Mouse (Mus musculus): ENCODE data around the gene Lsm4. TPM values are rescaled to one million over a fixed set of nuclear protein-coding genes. Genes with fewer than 3 reads are reported as not detected.

Gene Lsm4
- polyA plus RNA-seq, 2 experiments = 182 to 247 TPM

GRCm38 (mm10) chr8:70635527-70635926 lies 37.5 kb upstream of the Lsm4 start:
- Histone ChIP-seq H3K4me1 (ENCODE audit: control insufficient read depth, insufficient read depth, low read length) (peaks cover 12% of the 10 kb centered on the region; the same call in 1 of the 2 replicates), H3K9ac (ENCODE audit: low read depth, low read length, severe bottlenecking) (no peak overlapping the region), H3K27ac (replicated peaks; ENCODE audit: low read depth, low read length) (no peak overlapping the region), H3K36me3 (ENCODE audit: control insufficient read depth, insufficient read depth, low read length) (no peaks in the 10 kb centered on the region), H3K4me2 (replicated peaks; ENCODE audit: low read depth, low read length, severe bottlenecking) (no peak overlapping the region), H3K9me3 (ENCODE audit: control insufficient read depth, low read length) (no peaks in the 10 kb centered on the region), H3K27me3 (ENCODE audit: control insufficient read depth, insufficient read depth, low read length) (peaks cover 6% of the 10 kb centered on the region; the same call in 1 of the 2 replicates), H3K4me3 (replicated peaks; ENCODE audit: low read length) (no peak overlapping the region)
- TF ChIP-seq POLR2A (IDR thresholded peaks at IDR 0.05; ENCODE audit: borderline replicate concordance, extremely low read depth, insufficient read depth, insufficient read length) = no peak
- DNase-seq (ENCODE audit: low spot score) (no peak), ATAC-seq (ENCODE audit: low FRiP score, low read depth) (no peak)
- 74% methylated on average over 6 of the region's 6 CpGs for WGBS

GRCm38 (mm10) chr8:70636838-70637237 lies 36.2 kb upstream of the Lsm4 start:
- 55% methylated on average over 8 of the region's 8 CpGs for whole genome bisulfite sequencing
- H3K9ac ChIP-seq (ENCODE audit: low read depth, low read length, severe bottlenecking) = no peak overlapping the region
- no peak for TF ChIP-seq POLR2A (IDR thresholded peaks at IDR 0.05; ENCODE audit: borderline replicate concordance, extremely low read depth, insufficient read depth, insufficient read length)
- H3K27ac ChIP-seq (replicated peaks; ENCODE audit: low read depth, low read length) = no peak overlapping the region
- no peaks in the 10 kb centered on the region for H3K9me3 ChIP-seq (ENCODE audit: control insufficient read depth, low read length)
- ATAC-seq (ENCODE audit: low FRiP score, low read depth) (no peak), DNase-seq (ENCODE audit: low spot score) (no peak)
- H3K27me3 ChIP-seq (ENCODE audit: control insufficient read depth, insufficient read depth, low read length) = no peaks in the 10 kb centered on the region
- no peaks in the 10 kb centered on the region for H3K36me3 ChIP-seq (ENCODE audit: control insufficient read depth, insufficient read depth, low read length)
- no peak overlapping the region for H3K4me3 ChIP-seq (replicated peaks; ENCODE audit: low read length)
- peaks cover 10% of the 10 kb centered on the region; the same call in 1 of the 2 replicates for H3K4me1 ChIP-seq (ENCODE audit: control insufficient read depth, insufficient read depth, low read length)
- no peak overlapping the region for H3K4me2 ChIP-seq (replicated peaks; ENCODE audit: low read depth, low read length, severe bottlenecking)

- whole genome bisulfite sequencing = 54% methylated on average over 9 of the region's 9 CpGs
- Histone ChIP-seq H3K9me3 (ENCODE audit: control insufficient read depth, low read length) (no peaks in the 10 kb centered on the region), H3K36me3 (ENCODE audit: control insufficient read depth, insufficient read depth, low read length) (no peaks in the 10 kb centered on the region), H3K4me3 (replicated peaks; ENCODE audit: low read length) (no peak overlapping the region), H3K4me1 (ENCODE audit: control insufficient read depth, insufficient read depth, low read length) (peaks cover 10% of the 10 kb centered on the region; the same call in 1 of the 2 replicates), H3K27ac (replicated peaks; ENCODE audit: low read depth, low read length) (no peak overlapping the region), H3K9ac (ENCODE audit: low read depth, low read length, severe bottlenecking) (no peak overlapping the region), H3K27me3 (ENCODE audit: control insufficient read depth, insufficient read depth, low read length) (no peaks in the 10 kb centered on the region), H3K4me2 (replicated peaks; ENCODE audit: low read depth, low read length, severe bottlenecking) (no peak overlapping the region)
- no peak for TF ChIP-seq POLR2A (IDR thresholded peaks at IDR 0.05; ENCODE audit: borderline replicate concordance, extremely low read depth, insufficient read depth, insufficient read length)
- ATAC-seq (ENCODE audit: low FRiP score, low read depth) (0 out of 2 replicates have a peak, but pooled peaks have one; percentile 16), DNase-seq (ENCODE audit: low spot score) (no peak)
These were observed 34.3 kb upstream of the Lsm4 start for GRCm38 (mm10) chr8:70638752-70639151.

GRCm38 (mm10) chr8:70643019-70643418 lies 30.0 kb upstream of the Lsm4 start:
- DNase-seq (ENCODE audit: low spot score) (no peak), ATAC-seq (ENCODE audit: low FRiP score, low read depth) (no peak)
- no peak for TF ChIP-seq POLR2A (IDR thresholded peaks at IDR 0.05; ENCODE audit: borderline replicate concordance, extremely low read depth, insufficient read depth, insufficient read length)
- Histone ChIP-seq H3K4me2 (replicated peaks; ENCODE audit: low read depth, low read length, severe bottlenecking) (no peak overlapping the region), H3K27ac (replicated peaks; ENCODE audit: low read depth, low read length) (no peak overlapping the region), H3K4me1 (ENCODE audit: control insufficient read depth, insufficient read depth, low read length) (peaks cover 19% of the 10 kb centered on the region), H3K36me3 (ENCODE audit: control insufficient read depth, insufficient read depth, low read length) (no peaks in the 10 kb centered on the region), H3K27me3 (ENCODE audit: control insufficient read depth, insufficient read depth, low read length) (no peaks in the 10 kb centered on the region), H3K4me3 (replicated peaks; ENCODE audit: low read length) (no peak overlapping the region), H3K9ac (ENCODE audit: low read depth, low read length, severe bottlenecking) (no peak overlapping the region), H3K9me3 (ENCODE audit: control insufficient read depth, low read length) (no peaks in the 10 kb centered on the region)
- WGBS = 67% methylated on average over 3 of the region's 3 CpGs

- ATAC-seq (ENCODE audit: low FRiP score, low read depth) = no peak
- no peak for TF ChIP-seq POLR2A (IDR thresholded peaks at IDR 0.05; ENCODE audit: borderline replicate concordance, extremely low read depth, insufficient read depth, insufficient read length)
- no peak for DNase-seq (ENCODE audit: low spot score)
- Histone ChIP-seq H3K27ac (replicated peaks; ENCODE audit: low read depth, low read length) (no peak overlapping the region), H3K9me3 (ENCODE audit: control insufficient read depth, low read length) (no peaks in the 10 kb centered on the region), H3K4me3 (replicated peaks; ENCODE audit: low read length) (no peak overlapping the region), H3K4me2 (replicated peaks; ENCODE audit: low read depth, low read length, severe bottlenecking) (no peak overlapping the region), H3K27me3 (ENCODE audit: control insufficient read depth, insufficient read depth, low read length) (no peaks in the 10 kb centered on the region), H3K4me1 (ENCODE audit: control insufficient read depth, insufficient read depth, low read length) (peaks cover 22% of the 10 kb centered on the region), H3K36me3 (ENCODE audit: control insufficient read depth, insufficient read depth, low read length) (0 out of 2 replicates have a peak, but pooled peaks cover 4% of the 10 kb centered on the region), H3K9ac (ENCODE audit: low read depth, low read length, severe bottlenecking) (no peak overlapping the region)
- 91% methylated on average over 2 of the region's 2 CpGs for WGBS
These were observed 29.0 kb upstream of the Lsm4 start for GRCm38 (mm10) chr8:70644065-70644464.
